Mouse (Mus musculus) brain, embryonic 14.5 days (tissue): ENCODE measurements around the gene Pacs2.

Source experiments
- CTCF ChIP-seq: fragments of 200-500 bp; IDR thresholded peaks from 2 replicates; pipeline ENCODE4 v1.5.1; 2012; ENCODE audit warnings: inconsistent platforms, mild to moderate bottlenecking, moderate library complexity, borderline replicate concordance; ENCODE audit not compliant: insufficient read depth, insufficient read length; ENCODE audit errors: extremely low read depth
- POLR2A ChIP-seq: fragments of 200-500 bp; IDR thresholded peaks from 2 replicates; pipeline ENCODE4 v1.6.1; 2012; ENCODE audit warnings: mild to moderate bottlenecking, inconsistent platforms, borderline replicate concordance; ENCODE audit not compliant: poor library complexity, insufficient read depth, insufficient read length, severe bottlenecking; ENCODE audit errors: extremely low read depth

GRCm38 (mm10) chr12:113026557-113026956 lies 12.2 kb downstream of the Pacs2 start:
- TF ChIP-seq CTCF (no peak), POLR2A (no peak)
